Mouse (Mus musculus): ENCODE data around the gene Trib3.

GRCm38 (mm10) chr2:152335289-152335820, 8.5 kb downstream of the Trib3 start:
- TF ChIP-seq POLR2A (IDR thresholded peaks at IDR 0.05; ENCODE audit: borderline replicate concordance, insufficient read depth, low read length) (no peak), CTCF (IDR thresholded peaks at IDR 0.05; ENCODE audit: borderline replicate concordance, insufficient read depth, low read depth, low read length) (no peak)
